Mouse (Mus musculus) kidney, embryonic 14.5 days (tissue): Measurements from ENCODE around the gene Mex3d. TPM values are rescaled to one million over a fixed set of nuclear protein-coding genes. Genes with fewer than 3 reads are reported as not detected.

Source experiments
- ATAC-seq: fragments of 200-750 bp; cut with Nextera tagmentation; 2 replicates; pipeline ENCODE4 v1.8.0; 2017; ENCODE audit warnings: moderate number of reproducible peaks, mild to moderate bottlenecking, moderate TSS enrichment, moderate library complexity; ENCODE audit not compliant: low FRiP score, low TSS enrichment
- H3K27ac ChIP-seq: fragments of 300-500 bp; sonication (generic); 2 replicates; pipeline ENCODE4 v1.5.1; 2014; ENCODE audit warnings: low read depth, mild to moderate bottlenecking, low read length, moderate library complexity, mixed read lengths
- H3K27me3 ChIP-seq: fragments of 300-500 bp; sonication (generic); 2 replicates; pipeline ENCODE4 v1.6.1; 2014; ENCODE audit warnings: mild to moderate bottlenecking, low read length; ENCODE audit not compliant: control insufficient read depth, insufficient read depth
- H3K36me3 ChIP-seq: fragments of 300-500 bp; sonication (generic); 2 replicates; pipeline ENCODE4 v1.6.1; 2014; ENCODE audit warnings: low read length, mixed read lengths; ENCODE audit not compliant: control insufficient read depth, insufficient read depth
- H3K4me1 ChIP-seq: fragments of 300-500 bp; sonication (generic); 2 replicates; pipeline ENCODE4 v1.6.1; 2014; ENCODE audit warnings: low read length, mixed read lengths; ENCODE audit not compliant: control insufficient read depth, insufficient read depth
- H3K4me2 ChIP-seq: fragments of 300-500 bp; sonication (generic); replicated peaks from 2 replicates; pipeline ENCODE4 v1.6.1; 2014; ENCODE audit warnings: low read depth, mild to moderate bottlenecking, low read length
- H3K4me3 ChIP-seq: fragments of 300-500 bp; sonication (generic); 2 replicates; pipeline ENCODE4 v1.5.1; 2014; ENCODE audit warnings: mild to moderate bottlenecking, low read length
- H3K9ac ChIP-seq: fragments of 300-500 bp; sonication (generic); 2 replicates; pipeline ENCODE4 v1.6.1; 2014; ENCODE audit warnings: low read depth, mild to moderate bottlenecking, low read length, moderate library complexity
- H3K9me3 ChIP-seq: fragments of 300-500 bp; sonication (generic); 2 replicates; pipeline ENCODE4 v1.6.1; 2016; ENCODE audit warnings: low read length; ENCODE audit not compliant: control insufficient read depth
- WGBS: fragments of 180-500 bp; shearing (Covaris S2); extraction: QIAGEN DNeasy Blood & Tissue Kit; methylation state at CpG from one replicate; pipeline ENCODE4 v1.1.7; 2014; 5-methylcytosine and 5-hydroxymethylcytosine counted together
- polyA plus RNA-seq: library from polyadenylated mRNA; unstranded; fragments of >200 nt; fragmentation: Nextera tagmentation; extraction: Ambion mirVana; gene quantifications from 2 replicates; pipeline ENCODE4 v1.2.1, GENCODE M21; 2014

Mex3d gene
- polyA plus RNA-seq, 1 experiment from 2014 or later, result 8.7 TPM

GRCm38 (mm10) chr10:80405481-80406173 is 18.2 kb upstream of the Mex3d start:
- peaks cover 42% of the 10 kb centered on the region for H3K36me3 ChIP-seq
- H3K4me2 ChIP-seq, result peak overlapping the region; percentile 95
- peak overlapping the region; percentile 88 for H3K9ac ChIP-seq
- H3K4me3 ChIP-seq, result peak overlapping the region; percentile 97
- H3K4me1 ChIP-seq, result peaks cover 18% of the 10 kb centered on the region
- 55% methylated on average over 10 of the region's 10 CpGs for WGBS
- no peak for ATAC-seq
- no peak overlapping the region; the same call in 1 of the 2 replicates for H3K27ac ChIP-seq
- no peaks in the 10 kb centered on the region for H3K27me3 ChIP-seq
- H3K9me3 ChIP-seq, result no peaks in the 10 kb centered on the region

- H3K9ac ChIP-seq, result no peak overlapping the region
- peaks cover 23% of the 10 kb centered on the region for H3K4me1 ChIP-seq
- WGBS, result 90% methylated on average over 4 of the region's 4 CpGs
- no peaks in the 10 kb centered on the region for H3K9me3 ChIP-seq
- ATAC-seq, result no peak
- no peak overlapping the region for H3K4me3 ChIP-seq
- peaks cover 28% of the 10 kb centered on the region for H3K36me3 ChIP-seq
- H3K27ac ChIP-seq, result no peak overlapping the region
- H3K27me3 ChIP-seq, result no peaks in the 10 kb centered on the region
- H3K4me2 ChIP-seq, result no peak overlapping the region
Observed at GRCm38 (mm10) chr10:80403044-80403692, 15.7 kb upstream of the Mex3d start.

GRCm38 (mm10) chr10:80400704-80401161 is 13.3 kb upstream of the Mex3d start:
- Histone ChIP-seq H3K4me2 (no peak overlapping the region), H3K4me1 (peaks cover 24% of the 10 kb centered on the region), H3K27me3 (no peaks in the 10 kb centered on the region), H3K36me3 (peaks cover 42% of the 10 kb centered on the region), H3K9me3 (no peaks in the 10 kb centered on the region), H3K9ac (peak overlapping the region; percentile 69; the same call in 1 of the 2 replicates), H3K4me3 (no peak overlapping the region), H3K27ac (peak overlapping the region; percentile 94; the same call in 1 of the 2 replicates)
- ATAC-seq, result no peak
- 82% methylated on average over 4 of the region's 4 CpGs for WGBS

- Histone ChIP-seq H3K4me3 (peak overlapping the region; percentile 77), H3K27me3 (no peaks in the 10 kb centered on the region), H3K9me3 (no peaks in the 10 kb centered on the region), H3K9ac (peak overlapping the region; percentile 69), H3K36me3 (peaks cover 47% of the 10 kb centered on the region), H3K4me1 (peaks cover 19% of the 10 kb centered on the region), H3K4me2 (peak overlapping the region; percentile 72), H3K27ac (peak overlapping the region; percentile 94)
- WGBS, result 15% methylated on average over 17 of the region's 17 CpGs
- no peak for ATAC-seq
Observed at GRCm38 (mm10) chr10:80399973-80400703, 12.7 kb upstream of the Mex3d start.

GRCm38 (mm10) chr10:80399191-80399972 is 11.9 kb upstream of the Mex3d start, which contains the start of gene Mbd3:
TSS of gene Mbd3 (minus strand) at chr10:80399550.
- Histone ChIP-seq H3K4me3 (peak within 1 kb of the TSS; percentile 77), H3K9ac (peak within 1 kb of the TSS; percentile 98), H3K4me1 (peaks cover 19% of the 10 kb centered on the region), H3K27me3 (no peaks in the 10 kb centered on the region), H3K36me3 (peaks cover 55% of the 10 kb centered on the region), H3K27ac (peak within 1 kb of the TSS; percentile 100), H3K9me3 (no peaks in the 10 kb centered on the region), H3K4me2 (peak within 1 kb of the TSS; percentile 72)
- WGBS, result under 1% methylated on average over 69 of the region's 82 CpGs
- peak; percentile 95 for ATAC-seq

- Histone ChIP-seq H3K4me2 (peak overlapping the region; percentile 59), H3K4me3 (peak overlapping the region; percentile 77), H3K9ac (peak overlapping the region; percentile 98), H3K4me1 (peaks cover 19% of the 10 kb centered on the region), H3K9me3 (no peaks in the 10 kb centered on the region), H3K27ac (peak overlapping the region; percentile 100), H3K27me3 (no peaks in the 10 kb centered on the region), H3K36me3 (peaks cover 59% of the 10 kb centered on the region)
- peak; percentile 88 for ATAC-seq
- 0% methylated on average over 54 of the region's 59 CpGs for WGBS
Observed at GRCm38 (mm10) chr10:80398719-80399190, 11.3 kb upstream of the Mex3d start.

- peak overlapping the region; percentile 98 for H3K9ac ChIP-seq
- no peaks in the 10 kb centered on the region for H3K27me3 ChIP-seq
- peak overlapping the region; percentile 59 for H3K4me2 ChIP-seq
- 0% methylated on average over 1 of the region's 1 CpGs for WGBS
- H3K9me3 ChIP-seq, result no peaks in the 10 kb centered on the region
- peak overlapping the region; percentile 100 for H3K27ac ChIP-seq
- no peak for ATAC-seq
- peaks cover 19% of the 10 kb centered on the region for H3K4me1 ChIP-seq
- H3K4me3 ChIP-seq, result peak overlapping the region; percentile 77
- H3K36me3 ChIP-seq, result peaks cover 59% of the 10 kb centered on the region
Observed at GRCm38 (mm10) chr10:80398174-80398535, 10.7 kb upstream of the Mex3d start.

GRCm38 (mm10) chr10:80397524-80398173 is 10.2 kb upstream of the Mex3d start:
- no peak for ATAC-seq
- Histone ChIP-seq H3K4me1 (peaks cover 19% of the 10 kb centered on the region), H3K9ac (peak overlapping the region; percentile 98), H3K4me3 (peak overlapping the region; percentile 77), H3K36me3 (peaks cover 59% of the 10 kb centered on the region), H3K9me3 (no peaks in the 10 kb centered on the region), H3K27me3 (no peaks in the 10 kb centered on the region), H3K4me2 (peak overlapping the region; percentile 59), H3K27ac (peak overlapping the region; percentile 100; the same call in 1 of the 2 replicates)
- 43% methylated on average over 8 of the region's 8 CpGs for WGBS
